Mouse (Mus musculus) midbrain, embryonic 14.5 days (tissue): ENCODE measurements around the gene Vmn2r65. TPM values are rescaled to one million over a fixed set of nuclear protein-coding genes. Genes with fewer than 3 reads are reported as not detected.

ENCODE experiments used
- ATAC-seq: fragments of 200-750 bp; cut with Nextera tagmentation; 2 replicates; pipeline ENCODE4 v1.8.0; 2017; ENCODE audit warnings: moderate number of reproducible peaks, moderate library complexity; ENCODE audit not compliant: low FRiP score, low TSS enrichment
- DNase-seq: peaks from one replicate; pipeline ENCODE4 v3.0.0-alpha.2; 2015
- H3K27ac ChIP-seq: fragments of 300-500 bp; sonication (generic); replicated peaks from 2 replicates; pipeline ENCODE4 v1.5.1; 2014; ENCODE audit warnings: mild to moderate bottlenecking, low read depth, low read length, moderate library complexity
- H3K27me3 ChIP-seq: fragments of 300-500 bp; sonication (generic); 2 replicates; pipeline ENCODE4 v1.6.1; 2014; ENCODE audit warnings: low read length, control low read depth, mixed read lengths; ENCODE audit not compliant: control insufficient read depth, insufficient read depth
- H3K36me3 ChIP-seq: fragments of 300-500 bp; sonication (generic); 2 replicates; pipeline ENCODE4 v1.6.1; 2014; ENCODE audit warnings: low read length, control low read depth; ENCODE audit not compliant: control insufficient read depth, insufficient read depth
- H3K4me1 ChIP-seq: fragments of 300-500 bp; sonication (generic); 2 replicates; pipeline ENCODE4 v1.6.1; 2014; ENCODE audit warnings: mild to moderate bottlenecking, antibody characterized with exemption, low read length, control low read depth; ENCODE audit not compliant: control insufficient read depth, insufficient read depth
- H3K4me2 ChIP-seq: fragments of 300-500 bp; sonication (generic); 2 replicates; pipeline ENCODE4 v1.6.1; 2014; ENCODE audit warnings: mild to moderate bottlenecking, low read length, moderate library complexity
- H3K4me3 ChIP-seq: fragments of 300-500 bp; sonication (generic); replicated peaks from 2 replicates; pipeline ENCODE4 v1.5.1; 2014; ENCODE audit warnings: low read depth, low read length
- H3K9ac ChIP-seq: fragments of 300-500 bp; sonication (generic); replicated peaks from 2 replicates; pipeline ENCODE4 v1.6.1; 2014; ENCODE audit warnings: mild to moderate bottlenecking, low read length, moderate library complexity
- H3K9me3 ChIP-seq: fragments of 300-500 bp; sonication (generic); 2 replicates; pipeline ENCODE4 v1.6.1; 2016; ENCODE audit warnings: low read length, control low read depth, mixed read lengths; ENCODE audit not compliant: control insufficient read depth
- WGBS: fragments of 180-500 bp; shearing (Covaris S2); extraction: QIAGEN DNeasy Blood & Tissue Kit; methylation state at CpG from one replicate; pipeline ENCODE4 v1.1.7; 2014; 5-methylcytosine and 5-hydroxymethylcytosine counted together
- polyA plus RNA-seq: library from polyadenylated mRNA; unstranded; fragments of >200 nt; fragmentation: Nextera tagmentation; extraction: Ambion mirVana; gene quantifications from 2 replicates; pipeline ENCODE4 v1.2.1, GENCODE M21; 2014

The Vmn2r65 gene
- not detected in 2 replicates for polyA plus RNA-seq

DNA sequence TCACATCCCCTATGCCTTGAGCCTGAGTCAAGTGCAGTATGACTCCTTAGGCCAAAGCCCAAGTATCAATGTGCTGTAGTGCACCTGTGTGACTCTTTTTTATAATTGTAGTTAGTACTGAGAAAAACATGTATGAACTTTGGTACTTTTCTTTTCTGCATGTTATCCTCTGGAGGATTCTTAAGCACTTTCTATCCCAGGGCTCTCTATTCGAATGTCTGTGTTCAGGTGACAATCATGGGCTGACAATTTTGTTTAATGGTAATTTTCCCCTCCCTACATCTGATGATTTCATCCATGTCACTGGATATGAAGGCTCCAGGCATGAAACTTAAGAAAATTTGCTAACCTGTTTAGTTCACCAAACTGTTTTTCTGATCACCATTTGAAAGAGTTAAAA, at the start of gene Vmn2r65:
Gene Vmn2r65, minus strand, starts transcription at position 101 of the 400 bp plus-strand sequence.
- H3K27me3 ChIP-seq, result no peaks in the 10 kb centered on the region

DNA sequence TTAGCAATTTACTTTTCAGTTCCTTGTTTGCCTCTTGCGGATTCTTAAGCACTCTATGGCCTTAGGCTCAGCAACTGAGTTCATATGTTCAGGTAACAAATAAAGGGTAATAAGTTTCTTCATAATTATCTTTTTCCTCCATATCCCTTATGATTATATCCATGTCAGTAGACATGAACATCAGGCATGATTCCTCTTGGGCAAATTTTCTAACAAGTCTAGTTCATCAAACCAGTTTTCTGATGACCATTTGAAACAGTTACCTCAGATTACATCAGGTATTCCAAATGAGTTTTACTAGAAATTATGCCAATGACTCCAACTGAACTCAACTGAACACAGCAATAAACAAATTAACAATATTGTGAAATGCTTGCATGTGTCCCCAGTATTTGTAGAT, 48.3 kb upstream of the Vmn2r65 start, which contains the start of gene Vmn2r66:
Gene Vmn2r66, minus strand, starts transcription at position 101 of the 400 bp plus-strand sequence.
- WGBS, result 86% methylated on average over 1 of the region's 1 CpGs
- H3K36me3 ChIP-seq, result no peaks in the 10 kb centered on the region
- no peak for ATAC-seq
- H3K9ac ChIP-seq, result no peak within 1 kb of the TSS
- H3K27ac ChIP-seq, result no peak within 1 kb of the TSS
- H3K4me1 ChIP-seq, result no peaks in the 10 kb centered on the region
- no peak within 1 kb of the TSS for H3K4me2 ChIP-seq
- no peak within 1 kb of the TSS for H3K4me3 ChIP-seq
- no peak for DNase-seq
- peaks cover 3% of the 10 kb centered on the region; the same call in 1 of the 2 replicates for H3K9me3 ChIP-seq
- H3K27me3 ChIP-seq, result no peaks in the 10 kb centered on the region

More for the DNA sequence above, at the start of gene Vmn2r65:
- ATAC-seq (no peak), DNase-seq (no peak)
- H3K4me1 ChIP-seq, result no peaks in the 10 kb centered on the region
- H3K36me3 ChIP-seq, result no peaks in the 10 kb centered on the region
- no peak within 1 kb of the TSS for H3K4me2 ChIP-seq
- H3K9me3 ChIP-seq, result no peaks in the 10 kb centered on the region
- H3K4me3 ChIP-seq, result no peak within 1 kb of the TSS
- no peak within 1 kb of the TSS for H3K9ac ChIP-seq
- no peak within 1 kb of the TSS for H3K27ac ChIP-seq
- 35% methylated on average over 1 of the region's 1 CpGs for WGBS

DNA sequence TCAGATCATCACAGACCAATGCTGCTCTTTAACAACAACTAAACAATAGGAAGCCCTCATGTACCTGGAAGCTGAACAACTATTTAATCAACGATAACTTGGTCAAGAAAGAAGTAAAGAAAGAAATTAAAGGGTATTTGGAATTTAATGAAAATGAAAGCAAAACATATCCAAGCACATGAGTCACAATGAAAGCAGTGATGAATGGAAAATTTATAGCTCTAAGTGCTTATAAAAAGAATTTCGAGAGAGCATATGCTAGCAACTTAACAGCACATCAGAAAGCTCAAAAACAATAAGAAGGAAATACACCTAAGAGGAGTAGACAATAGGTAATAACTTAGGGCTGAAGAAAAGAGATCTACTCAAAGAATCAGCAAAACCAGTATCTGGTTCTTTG, 32.8 kb upstream of the Vmn2r65 start:
- 69% methylated on average over 2 of the region's 2 CpGs for WGBS
- no peaks in the 10 kb centered on the region for H3K9me3 ChIP-seq

More for the DNA sequence above, 32.8 kb upstream of the Vmn2r65 start:
- no peaks in the 10 kb centered on the region for H3K27me3 ChIP-seq
- no peaks in the 10 kb centered on the region for H3K4me1 ChIP-seq
- DNase-seq, result no peak
- no peak for ATAC-seq
- no peak overlapping the region for H3K27ac ChIP-seq
- H3K9ac ChIP-seq, result no peak overlapping the region
- H3K4me2 ChIP-seq, result no peak overlapping the region
- no peaks in the 10 kb centered on the region for H3K36me3 ChIP-seq
- no peak overlapping the region for H3K4me3 ChIP-seq

Other genes with a start within 250 kb of the Vmn2r65 start
- not detected in 2 replicates for gene Olfr291, start 110.6 kb downstream of the Vmn2r65 start, polyA plus RNA-seq
- not detected in 2 replicates for gene Vmn2r66, start 48.2 kb upstream of the Vmn2r65 start, polyA plus RNA-seq
- gene Vmn2r67, start 191.9 kb upstream of the Vmn2r65 start, polyA plus RNA-seq, result not detected in 2 replicates